Mouse (Mus musculus): ENCODE measurements around the gene Prkcq. TPM values are rescaled to one million over a fixed set of nuclear protein-coding genes. Genes with fewer than 3 reads are reported as not detected.

The Prkcq gene
- polyA plus RNA-seq, 1 experiment from 2014 or later = 5.4 TPM

GRCm38 (mm10) chr2:11192281-11193098 is 20.6 kb downstream of the Prkcq start:
- Histone ChIP-seq H3K36me3 (ENCODE audit: control insufficient read depth, insufficient read depth, low read length) (no peaks in the 10 kb centered on the region), H3K9ac (replicated peaks; ENCODE audit: low read length) (no peak overlapping the region), H3K4me1 (ENCODE audit: control insufficient read depth, insufficient read depth, low read length) (no peaks in the 10 kb centered on the region), H3K27me3 (ENCODE audit: control insufficient read depth, insufficient read depth, low read length) (0 out of 2 replicates have a peak, but pooled peaks cover 2% of the 10 kb centered on the region), H3K4me3 (replicated peaks; ENCODE audit: low read depth, low read length) (no peak overlapping the region), H3K9me3 (ENCODE audit: control insufficient read depth, low read length) (no peaks in the 10 kb centered on the region), H3K4me2 (ENCODE audit: low read length) (no peak overlapping the region), H3K27ac (replicated peaks; ENCODE audit: low read depth, low read length) (no peak overlapping the region)
- no peak for DNase-seq
- WGBS = 70% methylated on average over 12 of the region's 12 CpGs
- ATAC-seq (ENCODE audit: low FRiP score, low TSS enrichment) = no peak

DNA sequence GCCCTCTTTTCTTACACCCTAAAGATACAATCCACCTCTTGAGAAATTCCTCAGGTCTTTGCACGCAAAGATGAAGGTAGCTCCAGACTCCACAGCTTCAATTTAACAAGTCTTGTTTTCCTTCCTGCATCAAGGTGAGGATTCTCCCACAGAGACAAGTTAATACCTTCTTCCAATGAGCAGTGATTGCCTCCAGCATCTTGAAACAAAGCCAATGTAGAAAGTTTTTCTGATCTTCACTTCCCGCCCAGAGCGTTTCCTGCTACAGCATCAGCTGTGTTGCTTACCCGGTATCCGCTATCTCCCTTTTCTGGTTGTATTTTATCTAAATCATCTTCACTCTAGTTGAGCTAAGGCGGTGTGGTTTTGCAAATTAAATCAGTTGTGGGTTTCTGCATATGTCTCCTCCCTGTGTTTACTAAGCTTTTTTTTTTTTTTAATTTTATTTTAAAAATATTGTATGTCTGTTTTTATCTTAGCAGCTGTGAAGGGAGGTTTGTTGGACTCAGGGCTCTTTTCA is 21.3 kb downstream of the Prkcq start:
- Histone ChIP-seq H3K27ac (replicated peaks; ENCODE audit: low read depth, low read length) (no peak overlapping the region), H3K4me2 (ENCODE audit: low read length) (no peak overlapping the region), H3K9ac (replicated peaks; ENCODE audit: low read length) (no peak overlapping the region), H3K4me3 (replicated peaks; ENCODE audit: low read depth, low read length) (no peak overlapping the region), H3K9me3 (ENCODE audit: control insufficient read depth, low read length) (no peaks in the 10 kb centered on the region), H3K4me1 (ENCODE audit: control insufficient read depth, insufficient read depth, low read length) (no peaks in the 10 kb centered on the region), H3K27me3 (ENCODE audit: control insufficient read depth, insufficient read depth, low read length) (no peaks in the 10 kb centered on the region), H3K36me3 (ENCODE audit: control insufficient read depth, insufficient read depth, low read length) (no peaks in the 10 kb centered on the region)
- 90% methylated on average over 6 of the region's 6 CpGs for WGBS
- DNase-seq (no peak), ATAC-seq (ENCODE audit: low FRiP score, low TSS enrichment) (no peak)

- H3K4me2 ChIP-seq (ENCODE audit: low read length) = no peak overlapping the region
- H3K9me3 ChIP-seq (ENCODE audit: control insufficient read depth, low read length) = no peaks in the 10 kb centered on the region
- H3K36me3 ChIP-seq (ENCODE audit: control insufficient read depth, insufficient read depth, low read length) = no peaks in the 10 kb centered on the region
- no peak overlapping the region for H3K9ac ChIP-seq (replicated peaks; ENCODE audit: low read length)
- no peak overlapping the region for H3K4me3 ChIP-seq (replicated peaks; ENCODE audit: low read depth, low read length)
- DNase-seq (no peak), ATAC-seq (ENCODE audit: low FRiP score, low TSS enrichment) (no peak)
- no peaks in the 10 kb centered on the region for H3K27me3 ChIP-seq (ENCODE audit: control insufficient read depth, insufficient read depth, low read length)
- WGBS = 89% methylated on average over 5 of the region's 5 CpGs
- H3K4me1 ChIP-seq (ENCODE audit: control insufficient read depth, insufficient read depth, low read length) = no peaks in the 10 kb centered on the region
- no peak overlapping the region for H3K27ac ChIP-seq (replicated peaks; ENCODE audit: low read depth, low read length)
Measured at GRCm38 (mm10) chr2:11194732-11195340, 22.9 kb downstream of the Prkcq start.

DNA sequence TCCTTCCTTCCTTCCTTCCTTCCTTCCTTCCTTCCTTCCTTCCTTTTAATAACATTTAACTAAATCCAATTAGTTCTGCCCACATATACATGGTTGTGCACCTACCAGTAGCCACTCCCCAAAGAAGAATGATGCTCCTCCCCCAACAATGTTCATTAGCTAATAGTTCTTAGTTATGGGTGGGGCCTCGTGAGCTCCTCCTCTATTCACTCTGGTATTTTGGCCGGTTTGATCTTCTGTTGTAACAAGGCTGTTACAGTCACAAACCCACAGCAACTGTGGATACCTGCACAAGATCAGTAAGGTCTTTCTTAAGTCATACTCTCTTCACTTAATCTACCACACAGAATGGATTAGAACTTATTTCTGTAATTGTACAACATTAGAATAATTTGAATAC is 24.2 kb downstream of the Prkcq start:
- DNase-seq (no peak), ATAC-seq (ENCODE audit: low FRiP score, low TSS enrichment) (no peak)
- Histone ChIP-seq H3K27ac (replicated peaks; ENCODE audit: low read depth, low read length) (no peak overlapping the region), H3K4me2 (ENCODE audit: low read length) (no peak overlapping the region), H3K9ac (replicated peaks; ENCODE audit: low read length) (no peak overlapping the region), H3K27me3 (ENCODE audit: control insufficient read depth, insufficient read depth, low read length) (no peaks in the 10 kb centered on the region), H3K4me3 (replicated peaks; ENCODE audit: low read depth, low read length) (no peak overlapping the region), H3K9me3 (ENCODE audit: control insufficient read depth, low read length) (no peaks in the 10 kb centered on the region), H3K36me3 (ENCODE audit: control insufficient read depth, insufficient read depth, low read length) (no peaks in the 10 kb centered on the region), H3K4me1 (ENCODE audit: control insufficient read depth, insufficient read depth, low read length) (no peaks in the 10 kb centered on the region)
- 83% methylated on average over 2 of the region's 2 CpGs for WGBS

- Histone ChIP-seq H3K9ac (replicated peaks; ENCODE audit: low read length) (no peak overlapping the region), H3K36me3 (ENCODE audit: control insufficient read depth, insufficient read depth, low read length) (no peaks in the 10 kb centered on the region), H3K4me2 (ENCODE audit: low read length) (no peak overlapping the region), H3K9me3 (ENCODE audit: control insufficient read depth, low read length) (no peaks in the 10 kb centered on the region), H3K4me1 (ENCODE audit: control insufficient read depth, insufficient read depth, low read length) (no peaks in the 10 kb centered on the region), H3K27me3 (ENCODE audit: control insufficient read depth, insufficient read depth, low read length) (no peaks in the 10 kb centered on the region), H3K4me3 (replicated peaks; ENCODE audit: low read depth, low read length) (no peak overlapping the region), H3K27ac (replicated peaks; ENCODE audit: low read depth, low read length) (no peak overlapping the region)
- DNase-seq (no peak), ATAC-seq (ENCODE audit: low FRiP score, low TSS enrichment) (no peak)
- 90% methylated on average over 5 of the region's 5 CpGs for WGBS
Measured at GRCm38 (mm10) chr2:11196952-11197559, 25.1 kb downstream of the Prkcq start.

DNA sequence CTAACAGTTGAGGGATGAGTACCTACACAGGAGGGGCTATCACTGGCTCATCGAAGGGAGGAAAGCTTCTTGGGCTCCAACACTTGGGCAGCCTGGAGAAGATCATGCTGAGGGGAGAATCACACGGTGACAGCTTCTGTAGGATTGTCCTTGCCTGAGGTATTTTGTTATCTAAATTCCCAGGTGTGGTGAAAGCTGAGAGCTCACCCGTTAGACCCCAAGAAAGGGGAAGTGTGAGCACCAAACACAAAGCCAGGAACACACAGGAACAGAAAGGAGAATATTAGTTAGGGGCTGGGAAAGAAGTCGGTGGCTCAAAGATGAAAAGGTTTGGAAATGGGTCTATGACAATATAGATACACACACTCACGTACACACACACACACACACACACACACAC is 27.7 kb downstream of the Prkcq start:
- no peaks in the 10 kb centered on the region for H3K36me3 ChIP-seq (ENCODE audit: control insufficient read depth, insufficient read depth, low read length)
- no peak overlapping the region for H3K9ac ChIP-seq (replicated peaks; ENCODE audit: low read length)
- no peaks in the 10 kb centered on the region for H3K27me3 ChIP-seq (ENCODE audit: control insufficient read depth, insufficient read depth, low read length)
- no peaks in the 10 kb centered on the region for H3K9me3 ChIP-seq (ENCODE audit: control insufficient read depth, low read length)
- DNase-seq = no peak
- H3K4me3 ChIP-seq (replicated peaks; ENCODE audit: low read depth, low read length) = no peak overlapping the region
- H3K4me1 ChIP-seq (ENCODE audit: control insufficient read depth, insufficient read depth, low read length) = no peaks in the 10 kb centered on the region
- no peak overlapping the region for H3K27ac ChIP-seq (replicated peaks; ENCODE audit: low read depth, low read length)
- WGBS = 86% methylated on average over 5 of the region's 5 CpGs
- H3K4me2 ChIP-seq (ENCODE audit: low read length) = no peak overlapping the region
- ATAC-seq (ENCODE audit: low FRiP score, low TSS enrichment) = no peak

DNA sequence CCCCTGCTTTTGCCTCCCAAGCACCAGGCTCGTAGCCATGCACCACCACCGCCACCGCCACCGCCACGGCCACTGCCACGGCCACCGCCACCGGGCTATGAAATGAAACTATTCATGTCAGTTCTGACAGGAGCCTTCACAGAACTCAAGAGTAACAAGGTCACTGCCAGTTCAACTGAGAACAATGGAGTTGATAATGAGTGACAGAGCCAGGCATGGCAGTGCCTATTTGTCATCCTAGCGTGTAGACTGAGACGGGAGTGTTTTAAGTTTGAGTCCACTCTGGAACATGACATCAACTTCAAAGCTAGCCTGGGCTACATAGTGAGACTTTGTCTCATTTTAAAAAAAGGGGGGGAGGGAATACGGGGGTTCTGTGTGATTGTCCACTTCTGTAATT is 30.9 kb downstream of the Prkcq start:
- H3K27ac ChIP-seq (replicated peaks; ENCODE audit: low read depth, low read length) = no peak overlapping the region
- no peaks in the 10 kb centered on the region for H3K36me3 ChIP-seq (ENCODE audit: control insufficient read depth, insufficient read depth, low read length)
- WGBS = 91% methylated on average over 11 of the region's 11 CpGs
- no peaks in the 10 kb centered on the region for H3K4me1 ChIP-seq (ENCODE audit: control insufficient read depth, insufficient read depth, low read length)
- H3K9me3 ChIP-seq (ENCODE audit: control insufficient read depth, low read length) = no peaks in the 10 kb centered on the region
- ATAC-seq (ENCODE audit: low FRiP score, low TSS enrichment) (0 out of 2 replicates have a peak, but pooled peaks have one; percentile 6), DNase-seq (no peak)
- no peaks in the 10 kb centered on the region for H3K27me3 ChIP-seq (ENCODE audit: control insufficient read depth, insufficient read depth, low read length)
- no peak overlapping the region for H3K4me2 ChIP-seq (ENCODE audit: low read length)
- no peak overlapping the region for H3K4me3 ChIP-seq (replicated peaks; ENCODE audit: low read depth, low read length)
- no peak overlapping the region for H3K9ac ChIP-seq (replicated peaks; ENCODE audit: low read length)

DNA sequence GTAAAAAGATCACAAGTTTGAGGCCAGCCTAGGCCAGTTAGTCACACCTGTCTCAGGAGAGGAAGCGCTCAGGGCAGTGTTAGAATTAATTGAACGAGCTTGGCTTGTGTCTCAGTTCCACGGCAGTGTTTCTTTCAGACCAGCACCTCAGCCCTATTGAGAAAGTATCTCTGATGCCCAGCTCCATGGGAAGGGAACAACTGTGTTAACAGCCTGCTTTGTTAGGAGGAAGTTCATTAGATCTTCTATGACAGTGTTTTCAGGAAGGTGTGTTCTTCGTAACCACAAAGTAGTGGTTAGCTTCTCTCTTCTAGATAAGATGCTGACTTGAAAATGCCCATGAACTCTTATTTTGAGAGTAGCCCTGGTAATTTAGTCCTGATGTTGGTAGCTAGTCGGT is 31.4 kb downstream of the Prkcq start:
- H3K36me3 ChIP-seq (ENCODE audit: control insufficient read depth, insufficient read depth, low read length) = no peaks in the 10 kb centered on the region

More for the DNA sequence above, 31.4 kb downstream of the Prkcq start:
- Histone ChIP-seq H3K9me3 (ENCODE audit: control insufficient read depth, low read length) (no peaks in the 10 kb centered on the region), H3K27me3 (ENCODE audit: control insufficient read depth, insufficient read depth, low read length) (no peaks in the 10 kb centered on the region), H3K4me3 (replicated peaks; ENCODE audit: low read depth, low read length) (no peak overlapping the region), H3K27ac (replicated peaks; ENCODE audit: low read depth, low read length) (no peak overlapping the region), H3K9ac (replicated peaks; ENCODE audit: low read length) (no peak overlapping the region), H3K4me1 (ENCODE audit: control insufficient read depth, insufficient read depth, low read length) (no peaks in the 10 kb centered on the region), H3K4me2 (ENCODE audit: low read length) (no peak overlapping the region)
- ATAC-seq (ENCODE audit: low FRiP score, low TSS enrichment) (peak; percentile 24; the same call in 1 of the 2 replicates), DNase-seq (no peak)
- 89% methylated on average over 5 of the region's 5 CpGs for WGBS

Measured in midbrain, embryonic 14.5 days (tissue).